Mouse (Mus musculus) embryonic fibroblast, embryonic 13.5 days (primary cell): Measurements from ENCODE around the gene Btbd7.

Experiments
- CTCF ChIP-seq: IDR thresholded peaks from 2 replicates; pipeline ENCODE4 v1.5.1; 2011; ENCODE audit warnings: mild to moderate bottlenecking, control low read depth, low read length, moderate library complexity, borderline replicate concordance; ENCODE audit not compliant: insufficient read depth
- POLR2A ChIP-seq: IDR thresholded peaks from 2 replicates; pipeline ENCODE4 v1.6.1; 2011; ENCODE audit warnings: low read depth, mild to moderate bottlenecking, control low read depth, low read length, moderate library complexity

DNA sequence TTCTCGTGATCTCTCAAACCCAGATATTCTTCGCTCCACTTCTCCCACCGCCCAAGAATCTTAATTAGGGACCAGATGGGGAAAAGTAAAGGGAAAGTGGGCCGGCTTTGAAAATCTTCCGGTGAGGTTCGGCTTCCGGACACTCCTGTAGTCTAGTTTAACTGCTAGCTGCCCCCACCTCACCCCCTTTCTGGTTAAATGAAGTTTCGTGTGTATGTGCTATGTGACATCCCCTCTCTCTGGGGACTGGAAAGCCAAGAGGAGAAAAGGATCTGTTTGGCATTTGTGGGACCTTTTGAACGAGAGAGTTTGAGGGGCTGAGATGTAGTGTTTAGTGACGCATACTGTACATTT, 119.9 kb downstream of the Btbd7 start, which contains the start of gene Gm20604:
- TF ChIP-seq POLR2A (no peak), CTCF (no peak)
